Mouse (Mus musculus) gastrocnemius, adult 2 months (tissue): ENCODE results near the gene Pdcd2l. TPM values are rescaled to one million over a fixed set of nuclear protein-coding genes. Genes with fewer than 3 reads are reported as not detected.
"Not testable (repeated sequence)": the region's sequence is repeated elsewhere in the genome, so short reads cannot be mapped to it uniquely, and the experiment has no call there.

Experiments
- DNase-seq: peaks from one replicate; pipeline ENCODE4 v3.0.0; 2022
- H3K27ac ChIP-seq: fragments of 200-600 bp; 2 replicates; pipeline ENCODE4 v1.8.1; 2022; ENCODE audit warnings: mild to moderate bottlenecking
- H3K4me3 ChIP-seq: fragments of 200-600 bp; 2 replicates; pipeline ENCODE4 v1.8.1; 2022; ENCODE audit warnings: mild to moderate bottlenecking, moderate library complexity
- CTCF ChIP-seq: fragments of 200-600 bp; IDR thresholded peaks from 2 replicates; pipeline ENCODE4 v1.8.1; 2022; ENCODE audit warnings: antibody characterized with exemption, mild to moderate bottlenecking, moderate library complexity
- intact Hi-C: fragments of 180-260 bp; cut with DNase I; formaldehyde crosslinking; loops from one replicate; pipeline ENCODE4 v1.15.1; 2025
- total RNA-seq, 2 experiments: library from RNA; stranded (reverse); gene quantifications; 2 replicates each; pipeline ENCODE4 v1.2.3; 2021

Pdcd2l gene
- total RNA-seq, 2 experiments from 2014 or later: 13.8 to 19.2 TPM

DNA sequence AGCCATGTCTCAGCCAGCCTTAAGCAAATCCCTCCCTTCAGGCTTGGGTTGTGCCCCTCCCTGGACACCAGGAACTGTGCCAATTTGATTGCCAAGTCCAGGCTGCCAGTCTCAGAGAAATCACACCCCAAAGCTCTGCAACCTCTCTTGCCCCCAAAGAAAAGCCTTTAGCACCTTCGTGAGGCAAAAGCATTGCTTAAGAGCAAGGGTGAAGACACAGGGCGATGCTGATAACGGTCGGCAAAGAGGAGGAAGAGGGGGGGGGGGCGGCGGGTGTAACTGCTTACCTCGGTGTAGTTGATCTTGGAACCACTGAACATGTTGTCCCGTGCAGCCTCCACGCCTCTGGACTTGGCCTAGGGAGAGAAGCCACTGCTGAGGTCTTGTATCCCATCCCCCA lies 32.2 kb upstream of the Pdcd2l start:
- intact Hi-C loops: loop anchor here (2.0 kb wide), 1 partner anchor 32 kb away; the partner anchor contains the start of gene Pdcd2l
- TF ChIP-seq CTCF: no peak
- peak; percentile 76 for DNase-seq
- Histone ChIP-seq H3K27ac (peak overlapping the region; percentile 99), H3K4me3 (peak overlapping the region; percentile 92)

GRCm38 (mm10) chr7:34226846-34227245 lies 30.4 kb upstream of the Pdcd2l start:
- TF ChIP-seq CTCF: peak; percentile 36
- Histone ChIP-seq H3K27ac (peak overlapping the region; percentile 99), H3K4me3 (peak overlapping the region; percentile 92)
- DNase-seq: no peak
- intact Hi-C loops: no loop called here

DNA sequence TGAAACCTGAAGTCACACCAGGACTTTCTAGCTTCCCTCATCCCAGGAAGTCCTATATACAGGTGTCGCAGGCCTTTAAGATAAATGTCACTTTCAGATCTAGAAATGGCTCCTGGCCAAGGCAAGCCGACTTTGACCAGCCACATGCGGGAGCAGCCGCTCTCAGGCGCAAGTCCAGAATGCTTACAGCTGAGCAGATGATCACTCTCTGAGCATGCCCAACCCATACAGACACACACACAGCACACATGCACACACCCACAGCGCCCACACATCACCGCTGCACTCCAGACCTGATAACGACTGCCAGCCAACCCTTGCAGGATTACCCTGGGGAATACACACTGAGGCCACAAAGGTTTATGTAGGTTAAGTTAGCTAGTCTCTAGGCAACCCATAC lies 29.6 kb upstream of the Pdcd2l start:
- H3K27ac ChIP-seq: peak overlapping the region; percentile 99
- peak; percentile 72 for DNase-seq
- intact Hi-C loops: no loop called here
- no peak for TF ChIP-seq CTCF
- H3K4me3 ChIP-seq: peak overlapping the region; percentile 92

DNA sequence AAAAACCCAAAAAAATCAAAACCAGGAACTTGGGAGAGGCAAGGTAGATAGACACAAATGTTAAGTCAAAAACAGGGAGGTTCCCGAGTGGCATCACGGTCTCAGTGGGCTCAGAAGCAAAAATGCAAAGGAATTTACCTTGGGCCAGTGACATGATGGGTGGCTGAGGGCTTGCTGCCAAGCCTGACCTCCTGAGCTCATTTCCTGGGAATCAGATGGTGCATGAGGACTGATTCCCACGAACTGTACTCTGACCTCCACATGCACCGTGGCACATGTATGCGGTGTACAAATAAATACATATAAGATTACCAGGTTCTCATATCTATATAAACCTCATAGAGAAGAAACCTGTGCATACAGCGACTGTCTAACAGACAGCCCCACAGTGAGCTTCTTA lies 27.8 kb upstream of the Pdcd2l start:
- Histone ChIP-seq H3K4me3 (peak overlapping the region; percentile 26; the same call in 1 of the 2 replicates), H3K27ac (peak overlapping the region; percentile 99)
- intact Hi-C loops: no loop called here
- no peak for TF ChIP-seq CTCF
- DNase-seq: no peak

GRCm38 (mm10) chr7:34222340-34222739 lies 25.9 kb upstream of the Pdcd2l start:
- H3K27ac ChIP-seq: peak overlapping the region; percentile 99
- intact Hi-C loops: no loop called here
- peak overlapping the region; percentile 2; the same call in 1 of the 2 replicates for H3K4me3 ChIP-seq
- peak; percentile 9; the same call in 1 of the 2 replicates for TF ChIP-seq CTCF
- DNase-seq: no peak

DNA sequence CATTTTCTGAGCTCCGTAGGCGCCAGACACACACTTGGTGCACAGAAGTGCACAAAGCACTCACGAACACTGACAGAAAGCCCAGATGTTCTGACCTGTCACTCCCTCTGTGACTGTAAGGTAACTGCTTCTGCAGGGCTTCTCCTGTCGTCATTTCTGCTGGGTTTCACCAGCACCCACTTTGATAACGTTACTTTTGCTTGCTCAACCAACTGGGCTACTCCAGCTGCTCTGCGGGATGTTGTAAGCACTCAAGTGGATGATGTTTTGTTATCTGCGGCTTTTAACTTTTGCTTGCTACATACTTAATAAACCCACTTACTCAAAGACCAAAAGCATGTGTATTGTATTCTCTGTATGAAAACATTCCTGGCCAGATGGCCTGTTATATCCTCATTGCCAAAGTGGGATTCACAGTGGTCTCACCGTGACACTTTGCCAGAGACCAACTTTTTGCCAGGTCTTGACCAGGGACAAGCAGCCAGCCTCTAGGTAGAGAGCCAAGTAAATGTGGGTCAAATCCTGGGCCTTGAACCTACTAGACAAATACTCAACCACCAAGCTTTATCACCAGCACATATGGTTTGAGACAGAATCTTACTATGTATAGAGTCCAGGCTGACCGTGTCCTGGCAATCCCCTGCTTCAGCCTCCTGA lies 25.3 kb upstream of the Pdcd2l start:
- Histone ChIP-seq H3K27ac (peak overlapping the region; percentile 99), H3K4me3 (peak overlapping the region; percentile 2; the same call in 1 of the 2 replicates)
- DNase-seq: no peak
- intact Hi-C loops: no loop called here
- no peak for TF ChIP-seq CTCF

- no peak for TF ChIP-seq CTCF
- peak overlapping the region; percentile 91 for H3K27ac ChIP-seq
- H3K4me3 ChIP-seq: no peak overlapping the region
- DNase-seq: no peak
- intact Hi-C loops: loop anchor here (10.0 kb wide), 1 partner anchor 426 kb away; no protein-coding TSS in a partner anchor
Measured at GRCm38 (mm10) chr7:34218496-34218895, 22.0 kb upstream of the Pdcd2l start.

DNA sequence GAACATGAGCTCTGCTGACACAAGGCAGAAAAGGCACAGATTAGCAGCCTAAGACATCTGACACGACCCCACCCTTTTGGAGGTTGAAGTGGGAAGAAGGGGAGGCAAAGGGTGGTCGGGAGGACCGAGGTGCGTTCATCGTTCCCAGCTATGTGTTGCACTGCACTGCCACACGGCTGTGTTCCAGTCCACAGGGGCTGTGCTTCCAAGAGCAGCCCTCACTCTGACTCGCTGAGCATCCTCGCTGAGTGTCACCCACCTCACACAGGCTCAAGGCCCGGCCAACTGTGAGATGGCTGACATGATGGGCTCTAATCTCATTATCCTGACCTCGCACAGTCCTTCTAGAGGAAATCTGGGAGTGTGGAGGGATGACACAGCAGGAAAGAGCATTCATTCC lies 20.0 kb upstream of the Pdcd2l start:
- no peak for TF ChIP-seq CTCF
- H3K4me3 ChIP-seq: peak overlapping the region; percentile 3; the same call in 1 of the 2 replicates
- H3K27ac ChIP-seq: peak overlapping the region; percentile 91
- intact Hi-C loops: loop anchor here (10.0 kb wide), 1 partner anchor 428 kb away; no protein-coding TSS in a partner anchor
- no peak for DNase-seq

DNA sequence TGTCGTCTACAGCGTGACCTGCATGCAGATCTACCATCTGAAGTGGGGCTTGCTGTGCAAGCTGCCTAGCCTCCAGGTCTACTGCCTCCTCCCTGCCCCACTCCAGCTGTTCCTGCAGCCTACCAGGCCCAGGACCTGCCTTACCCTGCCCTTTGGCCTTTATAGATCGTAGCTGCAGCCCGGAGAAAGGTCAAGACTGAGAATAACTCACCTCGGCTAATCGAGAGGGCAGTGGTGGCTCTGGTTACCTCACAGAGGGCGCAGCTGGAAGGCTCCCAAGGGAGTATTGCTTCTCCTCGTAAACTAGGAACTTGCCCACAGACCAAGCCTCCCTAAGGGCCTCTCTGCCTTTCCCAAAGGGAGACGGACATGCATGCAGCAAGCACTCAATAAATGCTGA lies 19.0 kb upstream of the Pdcd2l start:
- H3K27ac ChIP-seq: peak overlapping the region; percentile 91
- DNase-seq: peak; percentile 92
- TF ChIP-seq CTCF: no peak
- H3K4me3 ChIP-seq: peak overlapping the region; percentile 54
- intact Hi-C loops: loop anchor here (10.0 kb wide), 1 partner anchor 429 kb away; no protein-coding TSS in a partner anchor

DNA sequence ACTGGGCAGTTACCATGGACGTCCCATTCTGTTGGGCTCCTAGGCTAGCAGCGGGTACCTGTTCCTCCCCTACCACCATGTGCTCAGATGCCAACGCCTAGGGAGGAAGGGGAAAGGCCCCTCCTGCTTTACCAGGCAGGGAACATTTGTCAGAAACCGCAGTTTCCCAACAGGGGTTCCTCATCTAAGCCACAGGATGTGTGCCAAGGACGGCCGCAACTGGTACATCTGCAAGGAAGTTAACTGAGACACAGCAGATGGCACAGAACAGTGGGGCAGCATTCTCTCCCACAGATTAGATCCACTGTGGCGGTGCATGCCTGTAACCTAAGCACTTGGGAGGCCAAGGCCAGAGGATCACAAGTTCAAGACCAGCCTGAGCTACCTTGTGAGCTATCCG lies 18.2 kb upstream of the Pdcd2l start:
- DNase-seq: peak; percentile 56
- H3K4me3 ChIP-seq: peak overlapping the region; percentile 54
- TF ChIP-seq CTCF: no peak
- intact Hi-C loops: loop anchor here (10.0 kb wide), 1 partner anchor 430 kb away; no protein-coding TSS in a partner anchor
- H3K27ac ChIP-seq: peak overlapping the region; percentile 91

DNA sequence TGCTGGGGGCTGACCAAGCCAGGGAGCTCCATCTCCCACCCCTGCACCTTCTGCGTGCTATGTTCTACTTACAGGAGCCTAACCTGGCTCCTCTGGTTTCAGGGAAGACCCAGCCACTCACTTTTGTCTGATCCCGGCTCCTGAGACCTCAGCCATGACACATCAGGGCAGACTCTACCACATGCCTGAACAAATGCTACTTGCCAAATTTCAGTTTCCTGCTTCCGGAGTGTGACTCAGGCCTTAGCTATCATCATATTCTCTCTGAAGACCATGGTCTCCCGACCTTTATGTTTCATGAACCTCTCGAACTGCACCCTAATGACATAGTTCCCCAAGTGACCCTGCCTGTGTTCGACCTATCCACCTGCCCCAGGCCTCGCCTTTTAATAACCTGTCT lies 16.8 kb upstream of the Pdcd2l start:
- H3K4me3 ChIP-seq: no peak overlapping the region; the same call in 1 of the 2 replicates
- no peak for TF ChIP-seq CTCF
- intact Hi-C loops: loop anchor here (10.0 kb wide), 1 partner anchor 432 kb away; no protein-coding TSS in a partner anchor
- H3K27ac ChIP-seq: peak overlapping the region; percentile 91
- DNase-seq: no peak

DNA sequence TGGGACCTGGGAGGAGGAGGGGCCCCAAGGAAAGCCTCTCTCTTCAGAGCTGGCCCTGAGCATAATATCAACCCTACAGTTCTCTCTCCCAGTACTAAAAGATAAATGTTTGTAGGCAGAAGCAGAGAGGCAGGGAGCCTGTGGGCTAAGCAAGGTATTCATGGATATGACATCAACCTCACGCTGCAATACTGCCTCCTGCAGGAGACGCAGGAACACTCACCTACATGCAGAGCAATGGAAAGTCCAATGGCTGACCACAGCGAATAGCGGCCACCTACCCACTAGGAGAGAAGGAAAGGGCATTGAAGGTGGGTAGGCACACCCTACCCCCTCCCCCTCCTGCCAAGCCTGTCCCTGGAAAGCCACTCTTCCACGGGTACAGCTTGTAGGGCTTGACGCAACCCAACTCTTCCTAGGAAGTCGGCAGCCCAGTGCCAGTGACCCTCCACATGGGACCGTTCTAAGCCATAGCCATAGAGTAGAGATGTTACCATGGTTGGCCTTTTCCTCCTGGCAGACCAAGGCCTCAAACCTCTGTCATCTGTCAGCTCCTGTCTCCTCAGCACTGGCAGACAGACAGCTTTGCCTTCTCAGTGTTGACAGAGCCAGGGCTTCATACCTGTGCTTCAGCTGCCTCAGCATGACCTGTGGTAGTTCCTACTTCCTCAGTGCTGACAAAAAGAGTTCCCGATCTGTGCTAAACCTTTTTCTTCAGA lies 11.7 kb upstream of the Pdcd2l start:
- peak overlapping the region; percentile 15; the same call in 1 of the 2 replicates for H3K4me3 ChIP-seq
- peak overlapping the region; percentile 91 for H3K27ac ChIP-seq
- intact Hi-C loops: no loop called here
- TF ChIP-seq CTCF: peak; percentile 54
- peak; percentile 52 for DNase-seq

DNA sequence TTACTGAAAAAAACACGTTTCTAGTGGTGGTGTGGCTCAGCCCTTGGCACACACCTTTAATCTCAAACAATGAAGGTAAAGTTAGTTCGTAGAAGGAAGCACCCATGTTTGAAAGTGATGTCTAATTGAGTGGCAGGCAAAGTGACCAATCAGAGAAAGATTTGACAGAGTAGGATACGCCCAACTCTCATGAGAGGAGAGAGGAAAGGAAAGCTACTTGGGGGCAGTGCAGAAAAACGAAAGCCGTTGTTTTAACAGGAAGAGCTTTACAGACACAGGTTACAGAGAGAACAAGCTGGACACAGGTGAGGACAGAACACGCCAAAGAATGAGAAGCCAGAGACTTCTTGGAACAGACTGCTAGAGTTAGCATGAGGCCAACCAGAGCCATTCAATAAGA lies 9.9 kb upstream of the Pdcd2l start:
- no peak for DNase-seq
- no peak for TF ChIP-seq CTCF
- H3K4me3 ChIP-seq: no peak overlapping the region
- peak overlapping the region; percentile 91; the same call in 1 of the 2 replicates for H3K27ac ChIP-seq
- intact Hi-C loops: no loop called here

- DNase-seq, H3K4me3 ChIP-seq: not testable (repeated sequence)
Measured at GRCm38 (mm10) chr7:34202147-34202546, 5.7 kb upstream of the Pdcd2l start.

More at GRCm38 (mm10) chr7:34202147-34202546, 5.7 kb upstream of the Pdcd2l start:
- H3K27ac ChIP-seq, intact Hi-C loops: not testable (repeated sequence)
